Mouse (Mus musculus): ENCODE data around the gene Cenpp. TPM values are rescaled to one million over a fixed set of nuclear protein-coding genes. Genes with fewer than 3 reads are reported as not detected.
A peak's percentile ranks its signal among the peaks of the same experiment; 100 is the strongest.

Gene Cenpp
- polyA plus RNA-seq, 1 experiment, result 11.2 TPM

DNA sequence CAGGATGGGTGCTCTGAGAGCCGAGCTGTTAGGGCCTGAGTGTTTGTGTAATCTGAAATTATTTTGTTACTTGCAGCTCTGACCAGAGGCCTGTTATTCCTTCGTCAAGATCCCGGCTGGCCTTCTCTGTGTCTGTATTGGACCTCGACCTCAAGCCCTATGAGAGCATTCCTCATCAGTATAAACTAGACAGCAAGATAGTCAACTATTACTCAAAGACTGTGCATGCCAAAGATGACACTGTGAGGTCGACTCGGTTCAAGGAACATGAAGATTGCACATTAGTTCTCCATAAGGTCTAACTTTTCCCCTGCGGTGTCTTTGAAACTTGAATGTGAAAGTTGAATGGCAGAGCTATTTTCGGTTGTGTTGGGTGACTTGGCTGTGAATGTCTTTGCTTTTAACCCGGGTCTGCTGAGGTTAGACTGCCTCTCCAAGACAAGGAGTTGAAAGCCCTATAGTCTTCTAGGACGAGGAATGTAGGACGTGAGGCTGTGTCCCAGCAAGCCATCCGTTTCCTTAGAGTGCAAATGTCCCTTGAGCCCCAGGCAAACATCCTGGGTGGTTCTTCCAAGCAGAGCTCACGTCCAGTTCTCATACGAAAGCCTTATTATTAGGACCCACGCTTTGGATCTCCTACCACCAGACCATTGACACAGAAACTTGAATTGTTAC lies 191.0 kb downstream of the Cenpp start:
- Histone ChIP-seq H3K27me3 (ENCODE audit: control insufficient read depth, insufficient read depth, low read length) (no peaks in the 10 kb centered on the region), H3K4me1 (ENCODE audit: control insufficient read depth, insufficient read depth, low read length) (no peaks in the 10 kb centered on the region; the same call in 1 of the 2 replicates), H3K4me3 (ENCODE audit: control insufficient read depth, low read depth, low read length) (no peak overlapping the region), H3K36me3 (ENCODE audit: control insufficient read depth, insufficient read depth, low read length) (peaks cover 1% of the 10 kb centered on the region; the same call in 1 of the 2 replicates), H3K27ac (ENCODE audit: control insufficient read depth, insufficient read depth, low read depth, low read length) (peak overlapping the region; percentile 71)
- TF ChIP-seq CTCF (IDR thresholded peaks at IDR 0.05; ENCODE audit: control insufficient read depth, insufficient read depth, insufficient replicate concordance, low read depth, low read length) (no peak), POLR2A (IDR thresholded peaks at IDR 0.05; ENCODE audit: control insufficient read depth, low read depth, low read length) (no peak)

- no peaks in the 10 kb centered on the region for H3K27me3 ChIP-seq (ENCODE audit: control insufficient read depth, insufficient read depth, low read length)
- H3K4me3 ChIP-seq (ENCODE audit: control insufficient read depth, low read depth, low read length), result no peak overlapping the region
- H3K27ac ChIP-seq (ENCODE audit: control insufficient read depth, insufficient read depth, low read depth, low read length), result peak overlapping the region; percentile 71
- H3K4me1 ChIP-seq (ENCODE audit: control insufficient read depth, insufficient read depth, low read length), result no peaks in the 10 kb centered on the region; the same call in 1 of the 2 replicates
- peaks cover 1% of the 10 kb centered on the region; the same call in 1 of the 2 replicates for H3K36me3 ChIP-seq (ENCODE audit: control insufficient read depth, insufficient read depth, low read length)
- TF ChIP-seq CTCF (IDR thresholded peaks at IDR 0.05; ENCODE audit: control insufficient read depth, insufficient read depth, insufficient replicate concordance, low read depth, low read length), result no peak
- TF ChIP-seq POLR2A (IDR thresholded peaks at IDR 0.05; ENCODE audit: control insufficient read depth, low read depth, low read length), result no peak
Observed at GRCm38 (mm10) chr13:49460692-49461414, 191.7 kb downstream of the Cenpp start.

DNA sequence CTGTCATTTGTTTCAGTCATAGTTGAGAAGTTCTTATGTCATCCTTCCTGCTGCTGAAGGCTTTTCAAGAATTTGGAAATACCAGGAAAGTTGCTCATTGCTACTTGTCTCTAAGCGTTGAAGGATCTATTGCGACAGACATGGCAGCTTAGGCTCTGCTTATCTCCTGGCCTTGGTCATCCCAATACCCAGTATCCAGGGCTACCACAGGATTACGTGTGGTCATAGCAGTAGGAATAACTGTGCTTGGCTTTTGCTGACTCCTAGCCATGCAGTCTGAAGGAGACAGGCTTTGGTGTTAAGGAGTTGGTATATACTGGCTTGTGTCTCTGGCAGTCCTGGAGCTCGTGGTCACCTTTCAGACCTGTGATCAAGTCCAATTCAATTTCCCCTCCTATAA lies 192.3 kb downstream of the Cenpp start:
- H3K4me1 ChIP-seq (ENCODE audit: control insufficient read depth, insufficient read depth, low read length), result no peaks in the 10 kb centered on the region; the same call in 1 of the 2 replicates
- H3K27ac ChIP-seq (ENCODE audit: control insufficient read depth, insufficient read depth, low read depth, low read length), result peak overlapping the region; percentile 67
- TF ChIP-seq CTCF (IDR thresholded peaks at IDR 0.05; ENCODE audit: control insufficient read depth, insufficient read depth, insufficient replicate concordance, low read depth, low read length) (no peak), POLR2A (IDR thresholded peaks at IDR 0.05; ENCODE audit: control insufficient read depth, low read depth, low read length) (no peak)
- H3K36me3 ChIP-seq (ENCODE audit: control insufficient read depth, insufficient read depth, low read length), result peaks cover 1% of the 10 kb centered on the region; the same call in 1 of the 2 replicates
- H3K27me3 ChIP-seq (ENCODE audit: control insufficient read depth, insufficient read depth, low read length), result no peaks in the 10 kb centered on the region
- no peak overlapping the region for H3K4me3 ChIP-seq (ENCODE audit: control insufficient read depth, low read depth, low read length)

DNA sequence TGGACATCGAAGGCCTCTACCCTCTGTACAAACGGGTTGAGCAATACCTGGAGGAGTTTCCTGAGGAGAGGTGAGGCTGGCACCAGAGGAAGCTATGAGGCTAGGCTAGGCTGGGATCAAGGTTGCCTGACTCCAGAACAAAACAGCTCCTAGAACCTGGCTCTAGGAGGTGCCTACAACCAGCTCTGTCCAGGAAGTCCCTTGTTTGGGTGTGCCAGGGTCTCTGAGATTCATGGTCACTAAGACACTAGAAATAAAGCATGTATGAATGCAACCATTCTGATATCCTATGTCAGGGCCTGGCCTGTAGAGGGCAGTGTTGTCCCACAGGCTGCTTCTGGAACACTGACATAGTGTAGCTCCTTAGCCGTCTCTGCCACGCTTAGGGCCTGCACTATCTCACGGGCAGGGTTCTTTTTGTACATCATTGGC lies 203.3 kb downstream of the Cenpp start:
- Histone ChIP-seq H3K36me3 (ENCODE audit: control insufficient read depth, insufficient read depth, low read length) (peaks cover 3% of the 10 kb centered on the region), H3K27ac (ENCODE audit: control insufficient read depth, insufficient read depth, low read depth, low read length) (no peak overlapping the region; the same call in 1 of the 2 replicates), H3K27me3 (ENCODE audit: control insufficient read depth, insufficient read depth, low read length) (no peaks in the 10 kb centered on the region), H3K4me1 (ENCODE audit: control insufficient read depth, insufficient read depth, low read length) (no peaks in the 10 kb centered on the region), H3K4me3 (ENCODE audit: control insufficient read depth, low read depth, low read length) (no peak overlapping the region)
- TF ChIP-seq POLR2A (IDR thresholded peaks at IDR 0.05; ENCODE audit: control insufficient read depth, low read depth, low read length), result no peak
- peak; percentile 81; the same call in 1 of the 2 replicates for TF ChIP-seq CTCF (IDR thresholded peaks at IDR 0.05; ENCODE audit: control insufficient read depth, insufficient read depth, insufficient replicate concordance, low read depth, low read length)

- Histone ChIP-seq H3K4me3 (ENCODE audit: control insufficient read depth, low read depth, low read length) (no peak overlapping the region), H3K27me3 (ENCODE audit: control insufficient read depth, insufficient read depth, low read length) (no peaks in the 10 kb centered on the region), H3K27ac (ENCODE audit: control insufficient read depth, insufficient read depth, low read depth, low read length) (no peak overlapping the region), H3K36me3 (ENCODE audit: control insufficient read depth, insufficient read depth, low read length) (peaks cover 3% of the 10 kb centered on the region), H3K4me1 (ENCODE audit: control insufficient read depth, insufficient read depth, low read length) (no peaks in the 10 kb centered on the region)
- TF ChIP-seq CTCF (IDR thresholded peaks at IDR 0.05; ENCODE audit: control insufficient read depth, insufficient read depth, insufficient replicate concordance, low read depth, low read length), result no peak
- TF ChIP-seq POLR2A (IDR thresholded peaks at IDR 0.05; ENCODE audit: control insufficient read depth, low read depth, low read length), result no peak
Observed at GRCm38 (mm10) chr13:49444451-49444850, 208.1 kb downstream of the Cenpp start.

DNA sequence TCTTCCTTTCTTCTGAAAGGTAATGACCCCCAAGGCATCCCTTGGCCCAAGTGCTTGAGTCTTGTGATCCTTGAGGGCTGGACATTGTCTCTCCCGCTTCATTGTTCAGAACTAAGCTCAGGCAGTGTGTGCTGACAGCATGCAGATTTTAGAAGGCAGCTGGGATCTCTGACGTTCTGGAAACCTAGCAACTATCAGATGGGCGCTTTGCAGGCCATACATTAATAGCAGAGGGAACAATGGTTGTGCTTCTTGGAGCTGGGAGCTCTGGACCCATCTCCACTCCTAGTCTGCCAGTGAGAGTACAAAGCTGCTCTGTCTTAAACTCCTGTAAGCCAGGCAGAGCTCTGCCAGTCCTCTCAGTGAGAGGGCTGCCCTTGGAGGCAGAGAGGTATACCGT lies 216.4 kb downstream of the Cenpp start:
- Histone ChIP-seq H3K27ac (ENCODE audit: control insufficient read depth, insufficient read depth, low read depth, low read length) (no peak overlapping the region), H3K36me3 (ENCODE audit: control insufficient read depth, insufficient read depth, low read length) (peaks cover 1% of the 10 kb centered on the region), H3K4me3 (ENCODE audit: control insufficient read depth, low read depth, low read length) (no peak overlapping the region), H3K4me1 (ENCODE audit: control insufficient read depth, insufficient read depth, low read length) (0 out of 2 replicates have a peak, but pooled peaks cover 2% of the 10 kb centered on the region), H3K27me3 (ENCODE audit: control insufficient read depth, insufficient read depth, low read length) (no peaks in the 10 kb centered on the region)
- no peak for TF ChIP-seq CTCF (IDR thresholded peaks at IDR 0.05; ENCODE audit: control insufficient read depth, insufficient read depth, insufficient replicate concordance, low read depth, low read length)

DNA sequence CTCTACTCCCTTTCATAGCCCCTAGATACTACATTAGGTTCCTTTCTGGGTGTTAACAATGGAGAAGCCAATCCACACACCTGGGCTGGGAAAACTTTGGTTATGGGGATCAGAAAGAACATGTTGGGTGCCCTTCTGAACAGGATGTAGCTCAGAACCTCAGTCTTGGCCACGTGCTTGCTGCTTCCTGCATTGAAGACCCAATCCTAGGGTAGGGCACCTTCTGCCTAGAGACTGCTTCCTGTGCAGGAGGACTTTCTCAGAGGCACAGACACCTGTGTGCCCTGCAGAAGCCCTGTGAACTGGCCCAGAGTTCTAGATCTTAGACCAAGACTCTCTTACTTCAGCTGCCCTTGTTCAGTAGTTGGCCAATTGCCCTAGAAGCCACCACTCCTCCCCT lies 216.8 kb downstream of the Cenpp start:
- Histone ChIP-seq H3K27ac (ENCODE audit: control insufficient read depth, insufficient read depth, low read depth, low read length) (no peak overlapping the region), H3K36me3 (ENCODE audit: control insufficient read depth, insufficient read depth, low read length) (peaks cover 1% of the 10 kb centered on the region), H3K27me3 (ENCODE audit: control insufficient read depth, insufficient read depth, low read length) (no peaks in the 10 kb centered on the region), H3K4me3 (ENCODE audit: control insufficient read depth, low read depth, low read length) (no peak overlapping the region), H3K4me1 (ENCODE audit: control insufficient read depth, insufficient read depth, low read length) (0 out of 2 replicates have a peak, but pooled peaks cover 2% of the 10 kb centered on the region)
- no peak for TF ChIP-seq CTCF (IDR thresholded peaks at IDR 0.05; ENCODE audit: control insufficient read depth, insufficient read depth, insufficient replicate concordance, low read depth, low read length)
